Mouse (Mus musculus): ENCODE results near the gene Actl7b. TPM values are rescaled to one million over a fixed set of nuclear protein-coding genes. Genes with fewer than 3 reads are reported as not detected.

Gene Actl7b
- polyA plus RNA-seq (2021; fragmentation: Nextera tagmentation): not detected in 2 replicates
- long read RNA-seq, experiment 1: 0 reads
- long read RNA-seq, experiment 2: 0 reads

DNA sequence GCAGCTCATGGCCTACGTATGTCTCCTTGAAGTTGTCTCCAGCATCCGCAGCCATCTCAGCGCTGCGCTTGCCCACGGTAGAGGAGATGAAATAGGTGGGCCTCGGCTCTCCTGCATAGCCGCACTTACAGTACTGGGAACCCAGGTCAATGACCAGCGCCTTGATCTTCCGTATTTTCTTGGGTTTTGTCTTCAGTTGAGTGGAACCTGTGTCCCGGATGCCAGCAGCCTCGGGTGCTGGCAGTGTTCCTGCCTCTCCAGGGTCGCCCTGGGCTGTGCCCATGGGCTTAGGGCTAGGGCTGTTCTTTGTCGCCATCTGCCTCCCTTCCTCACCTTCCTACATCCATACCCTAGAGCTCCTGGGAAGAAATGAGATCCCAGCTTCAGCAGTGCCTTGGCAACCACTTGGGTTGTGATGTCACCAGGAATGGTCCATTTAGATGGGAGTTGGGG lies at the start of gene Actl7b:
TSS of gene Actl7b (minus strand) at position 403 of the 453 bp plus-strand sequence.

GRCm38 (mm10) chr4:56743363-56744195 lies 2.3 kb upstream of the Actl7b start, which contains the start of gene Actl7a:
TSS of gene Actl7a (plus strand) at chr4:56743413.

GRCm38 (mm10) chr4:56740020-56740485 lies 1.2 kb downstream of the Actl7b start, which contains the start of gene Gm26657:
TSS of gene Gm26657 (plus strand) at chr4:56740070.

Other genes starting within 250 kb of the Actl7b start
- not detected in 2 replicates for gene Gm26657, start 1.4 kb downstream of the Actl7b start, polyA plus RNA-seq (2021; fragmentation: Nextera tagmentation)
- not detected in 2 replicates for gene Actl7a, start 2.0 kb upstream of the Actl7b start, polyA plus RNA-seq (2021; fragmentation: Nextera tagmentation)
- gene Elp1, start 60.9 kb upstream of the Actl7b start, polyA plus RNA-seq (2021; fragmentation: Nextera tagmentation): 19.5 and 21.1 TPM in 2 replicates
- 7.7 and 9.0 TPM in 2 replicates for gene Fam206a, start 60.9 kb upstream of the Actl7b start, polyA plus RNA-seq (2021; fragmentation: Nextera tagmentation)
- gene Ctnnal1, start 123.7 kb upstream of the Actl7b start, polyA plus RNA-seq (2021; fragmentation: Nextera tagmentation): 4.2 and 9.2 TPM in 2 replicates
- gene Tmem245, start 206.0 kb upstream of the Actl7b start, polyA plus RNA-seq (2021; fragmentation: Nextera tagmentation): 4.4 and 5.2 TPM in 2 replicates
- 26.0 and 27.3 TPM in 2 replicates for gene Frrs1l, start 248.9 kb upstream of the Actl7b start, polyA plus RNA-seq (2021; fragmentation: Nextera tagmentation)

All from layer of hippocampus, adult 6 months (tissue).